Mouse (Mus musculus) hindbrain, postnatal 0 days (tissue): ENCODE measurements around the gene Grm2. TPM values are rescaled to one million over a fixed set of nuclear protein-coding genes. Genes with fewer than 3 reads are reported as not detected.

Source experiments
- ATAC-seq: fragments of 200-750 bp; cut with Nextera tagmentation; 2 replicates; pipeline ENCODE4 v1.8.0; 2017; ENCODE audit warnings: mild to moderate bottlenecking, moderate TSS enrichment, moderate library complexity
- DNase-seq: peaks from one replicate; pipeline ENCODE4 v3.0.0-alpha.2; 2015; ENCODE audit warnings: low spot score
- H3K27ac ChIP-seq: fragments of 300-500 bp; sonication (generic); 2 replicates; pipeline ENCODE4 v1.5.1; 2014; ENCODE audit warnings: mild to moderate bottlenecking
- H3K27me3 ChIP-seq: fragments of 300-500 bp; sonication (generic); 2 replicates; pipeline ENCODE4 v1.6.1; 2014; ENCODE audit warnings: low read length, mixed read lengths; ENCODE audit not compliant: insufficient read depth
- H3K36me3 ChIP-seq: fragments of 300-500 bp; sonication (generic); 2 replicates; pipeline ENCODE4 v1.6.1; 2014; ENCODE audit warnings: low read length, mixed read lengths; ENCODE audit not compliant: insufficient read depth
- H3K4me1 ChIP-seq: fragments of 300-500 bp; sonication (generic); 2 replicates; pipeline ENCODE4 v1.6.1; 2014; ENCODE audit warnings: antibody characterized with exemption, low read length, mixed read lengths; ENCODE audit not compliant: insufficient read depth
- H3K4me2 ChIP-seq: fragments of 300-500 bp; sonication (generic); 2 replicates; pipeline ENCODE4 v1.6.1; 2014; ENCODE audit warnings: low read depth, mild to moderate bottlenecking, low read length, moderate library complexity, mixed read lengths
- H3K4me3 ChIP-seq: fragments of 300-500 bp; sonication (generic); 2 replicates; pipeline ENCODE4 v1.5.1; 2014; ENCODE audit warnings: low read length
- H3K9ac ChIP-seq: fragments of 300-500 bp; sonication (generic); replicated peaks from 2 replicates; pipeline ENCODE4 v1.6.1; 2014; ENCODE audit warnings: mild to moderate bottlenecking, low read length, moderate library complexity, mixed read lengths
- H3K9me3 ChIP-seq: fragments of 300-500 bp; sonication (generic); 2 replicates; pipeline ENCODE4 v1.6.1; 2016; ENCODE audit warnings: low read length, mixed read lengths
- CTCF ChIP-seq: IDR thresholded peaks from 2 replicates; pipeline ENCODE4 v1.5.1; 2016; ENCODE audit warnings: antibody characterized with exemption, control low read depth, low read depth
- WGBS: fragments of 180-500 bp; shearing (Covaris S2); extraction: QIAGEN DNeasy Blood & Tissue Kit; methylation state at CpG from one replicate; pipeline ENCODE4 v1.1.7; 2014; 5-methylcytosine and 5-hydroxymethylcytosine counted together
- polyA plus RNA-seq: library from polyadenylated mRNA; unstranded; fragments of >200 nt; fragmentation: Nextera tagmentation; extraction: Ambion mirVana; gene quantifications from 2 replicates; pipeline ENCODE4 v1.2.1, GENCODE M21; 2015
- total RNA-seq: library from RNA; depleted of rRNA; stranded (reverse); fragments of >200 nt; gene quantifications from 2 replicates; pipeline ENCODE4 v1.2.3, GENCODE M21; 2014

Gene Grm2
- total and polyA plus RNA-seq, 2 experiments from 2014 or later: 12.0 to 14.3 TPM

DNA sequence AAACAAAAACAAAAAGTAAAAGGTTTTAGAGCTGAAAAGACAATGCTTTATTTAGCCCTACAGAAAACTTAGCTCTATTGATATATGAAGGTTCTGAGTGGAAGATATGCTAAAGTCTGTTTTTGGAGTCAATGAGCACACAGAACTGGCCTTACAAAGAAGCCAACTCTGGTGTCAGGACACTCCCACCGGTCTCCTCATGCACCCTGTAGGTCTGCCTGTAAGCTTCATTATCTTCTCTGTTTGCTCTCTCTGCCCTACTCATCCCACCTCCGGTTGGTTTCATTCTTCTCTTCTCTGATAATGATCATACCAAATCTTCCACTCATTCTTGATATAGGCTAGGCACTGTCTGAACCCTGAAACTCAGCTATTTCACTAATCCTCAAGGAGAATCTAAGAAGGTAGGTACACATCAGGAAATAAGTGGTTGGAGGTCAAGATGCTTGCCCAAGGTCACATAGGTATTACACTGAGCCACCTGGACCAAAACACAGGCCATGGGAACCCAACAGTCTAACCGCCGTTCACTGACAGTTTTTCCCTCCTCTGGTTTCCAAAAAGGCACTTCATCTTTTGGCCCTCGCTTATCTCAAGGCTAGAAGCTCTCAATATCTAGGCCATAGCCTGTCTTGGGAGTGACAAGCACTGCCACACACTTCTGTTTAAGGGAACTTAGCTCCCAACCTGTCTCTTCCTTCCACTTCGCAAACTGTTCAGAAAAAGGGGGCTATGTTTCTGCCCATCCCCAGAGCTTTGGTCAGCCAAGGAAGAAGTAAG is 28.4 kb upstream of the Grm2 start:
- Histone ChIP-seq H3K4me1 (peaks cover 9% of the 10 kb centered on the region; the same call in 1 of the 2 replicates), H3K4me3 (peak overlapping the region; percentile 89), H3K9me3 (no peaks in the 10 kb centered on the region), H3K27ac (no peak overlapping the region), H3K27me3 (no peaks in the 10 kb centered on the region), H3K9ac (peak overlapping the region; percentile 65; the same call in 1 of the 2 replicates), H3K4me2 (peak overlapping the region; percentile 99), H3K36me3 (peaks cover 24% of the 10 kb centered on the region)
- 81% methylated on average over 6 of the region's 6 CpGs for WGBS
- ATAC-seq (no peak), DNase-seq (no peak)
- TF ChIP-seq CTCF: no peak

DNA sequence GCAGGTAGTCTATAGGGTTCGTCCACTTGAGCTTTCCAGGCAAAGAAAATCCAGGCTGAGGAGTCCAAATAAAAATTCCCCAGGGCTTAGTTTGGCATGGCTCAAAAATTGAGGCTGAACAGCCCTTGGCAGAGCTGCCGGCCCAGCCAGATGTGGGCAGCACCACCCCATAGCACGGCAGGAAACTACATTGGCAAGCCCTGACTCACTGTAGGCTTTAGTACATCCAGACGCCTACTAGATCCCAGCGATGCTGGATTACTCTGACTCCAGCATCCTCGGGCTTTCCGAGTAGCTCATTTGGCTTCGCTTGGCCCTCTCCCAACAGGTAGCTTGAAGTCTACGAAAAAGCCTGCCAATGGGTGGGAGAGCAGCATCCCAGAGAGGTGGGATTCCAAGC is 25.1 kb upstream of the Grm2 start:
- WGBS: 81% methylated on average over 9 of the region's 9 CpGs

DNA sequence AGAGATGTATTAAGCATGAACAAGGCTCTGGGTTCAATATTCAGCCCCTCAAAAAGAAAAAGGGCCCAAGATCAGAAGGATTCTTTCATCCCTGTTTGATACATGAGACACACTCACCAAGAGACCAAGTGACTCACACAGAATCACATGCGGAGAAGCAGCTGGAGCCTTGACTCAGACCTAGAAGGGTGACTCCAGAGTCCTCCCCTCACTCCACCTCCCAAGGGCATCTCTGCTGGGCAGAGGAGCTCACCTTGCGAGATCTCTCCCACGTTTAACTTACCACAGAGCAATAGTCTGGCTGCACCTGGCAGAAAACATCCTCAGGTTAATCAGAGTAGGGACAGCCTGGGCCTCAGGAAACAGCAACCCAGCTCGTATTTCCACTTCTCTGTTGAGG is 22.4 kb upstream of the Grm2 start:
- no peak overlapping the region for H3K4me2 ChIP-seq
- no peaks in the 10 kb centered on the region for H3K9me3 ChIP-seq
- H3K4me3 ChIP-seq: no peak overlapping the region
- H3K9ac ChIP-seq: no peak overlapping the region
- no peak for TF ChIP-seq CTCF
- H3K27ac ChIP-seq: no peak overlapping the region
- DNase-seq: no peak
- H3K4me1 ChIP-seq: no peaks in the 10 kb centered on the region
- WGBS: 78% methylated on average over 4 of the region's 4 CpGs
- no peaks in the 10 kb centered on the region for H3K27me3 ChIP-seq
- H3K36me3 ChIP-seq: peaks cover 43% of the 10 kb centered on the region
- ATAC-seq: no peak

More for the DNA sequence above, 25.1 kb upstream of the Grm2 start:
- no peak overlapping the region for H3K9ac ChIP-seq
- H3K27me3 ChIP-seq: no peaks in the 10 kb centered on the region
- H3K4me3 ChIP-seq: no peak overlapping the region
- peaks cover 9% of the 10 kb centered on the region; the same call in 1 of the 2 replicates for H3K4me1 ChIP-seq
- no peak overlapping the region for H3K27ac ChIP-seq
- peaks cover 38% of the 10 kb centered on the region for H3K36me3 ChIP-seq
- TF ChIP-seq CTCF: no peak
- DNase-seq (no peak), ATAC-seq (no peak)
- no peaks in the 10 kb centered on the region for H3K9me3 ChIP-seq
- no peak overlapping the region for H3K4me2 ChIP-seq

DNA sequence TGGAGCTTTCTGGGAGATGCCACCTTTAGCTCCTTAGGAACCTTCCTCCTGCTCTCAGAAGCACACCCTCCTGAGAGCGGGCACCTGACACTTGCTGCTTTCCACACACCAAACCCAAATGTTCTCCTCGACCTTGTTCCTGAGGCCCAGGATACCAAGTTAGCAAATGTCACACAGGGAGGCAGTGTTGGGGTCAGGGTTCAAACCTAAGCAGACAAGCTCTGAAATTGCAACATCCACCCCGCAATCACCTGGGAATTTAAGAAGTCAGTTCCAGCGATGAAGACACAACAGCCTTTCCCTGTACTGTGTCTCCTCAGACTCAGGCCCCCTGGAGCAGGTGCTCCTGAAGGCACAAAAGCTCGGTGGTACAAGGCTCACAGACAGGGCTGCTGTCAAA is 21.8 kb upstream of the Grm2 start:
- Histone ChIP-seq H3K36me3 (peaks cover 49% of the 10 kb centered on the region), H3K4me2 (no peak overlapping the region), H3K9me3 (no peaks in the 10 kb centered on the region), H3K27me3 (no peaks in the 10 kb centered on the region), H3K27ac (no peak overlapping the region), H3K9ac (no peak overlapping the region), H3K4me3 (no peak overlapping the region), H3K4me1 (no peaks in the 10 kb centered on the region)
- 85% methylated on average over 5 of the region's 5 CpGs for WGBS
- no peak for TF ChIP-seq CTCF
- DNase-seq (no peak), ATAC-seq (no peak)

DNA sequence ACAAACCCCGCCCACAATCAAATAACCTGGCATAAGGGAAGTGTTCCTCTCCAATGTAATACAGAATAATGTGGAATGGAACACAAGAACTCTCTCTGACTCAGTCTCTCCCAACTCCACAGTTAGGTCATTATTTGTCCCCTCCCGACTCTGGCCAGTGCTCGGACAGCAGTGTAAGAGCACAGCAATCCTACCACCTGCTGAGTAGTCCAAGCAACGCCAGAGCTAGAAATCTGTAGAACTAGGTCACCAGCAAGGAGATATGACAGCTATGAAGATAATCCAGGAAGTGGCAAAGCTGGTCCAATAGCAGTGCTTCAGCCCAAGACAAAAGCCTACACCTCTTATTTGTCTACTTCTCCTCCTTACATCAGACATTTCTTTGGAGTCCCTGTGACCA is 20.7 kb upstream of the Grm2 start:
- no peak for DNase-seq
- H3K27me3 ChIP-seq: no peaks in the 10 kb centered on the region
- H3K36me3 ChIP-seq: peaks cover 55% of the 10 kb centered on the region
- no peak overlapping the region for H3K4me2 ChIP-seq
- H3K4me1 ChIP-seq: no peaks in the 10 kb centered on the region
- 68% methylated on average over 4 of the region's 4 CpGs for WGBS
- H3K9ac ChIP-seq: no peak overlapping the region
- ATAC-seq: no peak
- no peak overlapping the region for H3K4me3 ChIP-seq
- TF ChIP-seq CTCF: no peak
- no peaks in the 10 kb centered on the region for H3K9me3 ChIP-seq
- H3K27ac ChIP-seq: no peak overlapping the region

DNA sequence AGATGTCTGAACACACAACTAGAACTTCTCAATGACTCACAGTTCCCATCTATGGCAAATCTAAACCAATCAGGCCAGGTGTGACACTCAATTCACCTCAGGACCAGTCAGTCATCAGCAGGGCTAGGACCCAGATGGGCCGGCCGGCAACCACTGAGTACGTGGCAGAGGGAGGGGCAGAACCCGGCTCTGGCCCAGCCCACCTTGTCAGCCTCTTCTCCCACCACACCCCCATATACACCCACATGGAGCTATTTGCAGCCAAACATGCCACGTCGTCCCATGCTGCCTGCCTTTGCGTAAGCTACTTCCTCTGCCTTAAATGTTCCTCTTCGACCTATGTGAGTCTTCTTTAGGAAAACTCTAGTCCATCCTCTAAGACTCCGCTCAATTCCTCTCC is 20.1 kb upstream of the Grm2 start:
- ATAC-seq: 0 out of 2 replicates have a peak, but pooled peaks have one; percentile 21
- Histone ChIP-seq H3K36me3 (peaks cover 54% of the 10 kb centered on the region), H3K4me2 (no peak overlapping the region), H3K4me1 (no peaks in the 10 kb centered on the region), H3K27ac (no peak overlapping the region), H3K27me3 (no peaks in the 10 kb centered on the region), H3K9me3 (no peaks in the 10 kb centered on the region), H3K4me3 (no peak overlapping the region), H3K9ac (no peak overlapping the region)
- whole genome bisulfite sequencing: 76% methylated on average over 9 of the region's 9 CpGs
- no peak for DNase-seq
- TF ChIP-seq CTCF: no peak

DNA sequence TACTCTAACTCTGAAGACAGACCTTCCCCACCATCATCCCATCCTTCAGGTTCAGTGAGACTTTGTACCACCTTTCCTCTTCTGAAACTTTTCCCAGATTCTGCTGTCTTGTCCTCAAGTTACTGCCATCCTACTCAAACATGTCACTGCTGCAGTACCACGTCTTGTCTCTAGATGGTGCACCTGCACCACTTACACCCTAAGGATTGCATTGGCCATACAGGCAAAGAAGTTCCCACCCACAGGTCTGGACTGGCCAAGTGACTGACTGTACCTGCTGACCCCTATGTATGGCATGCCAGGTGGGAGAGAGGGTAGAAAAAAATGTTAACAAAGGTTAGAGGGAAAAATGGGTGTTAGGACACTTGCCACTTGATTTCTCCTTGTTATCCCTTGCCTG is 19.6 kb upstream of the Grm2 start:
- DNase-seq: peak; percentile 87
- Histone ChIP-seq H3K4me2 (no peak overlapping the region), H3K4me3 (no peak overlapping the region), H3K36me3 (peaks cover 54% of the 10 kb centered on the region), H3K9me3 (no peaks in the 10 kb centered on the region), H3K9ac (no peak overlapping the region), H3K4me1 (no peaks in the 10 kb centered on the region), H3K27me3 (no peaks in the 10 kb centered on the region), H3K27ac (no peak overlapping the region)
- peak; percentile 99 for TF ChIP-seq CTCF
- ATAC-seq: peak; percentile 81
- 0% methylated on average over 1 of the region's 1 CpGs for WGBS
